Comparison of ENCODE assay signal across 15 mouse cellular contexts in genomic region chr8:78434340-78434739, GRCm38 (mm10). TPM values are rescaled to one million over a fixed set of nuclear protein-coding genes. Genes with fewer than 3 reads are reported as not detected.
DNase-seq lines count a peak whose midpoint lies in the region; ATAC-seq lines count a peak whose summit lies in the region.
"Had no signal": no experiment of that assay in that cellular context is flagged by ENCODE, and none has a peak within 500 bp of the region (broad histone marks: within the 10 kb centered on the region; RNA-seq: fewer than 3 reads in every experiment).

No protein-coding gene starts in this region.

- intact Hi-C loops in gastrocnemius, postnatal 14 days (cut with DNase I; ENCODE audit: low total_unique reads) = no loop called here

- no peak for ATAC-seq in neural tube, embryonic 11.5 days (ENCODE audit: insufficient read depth, low FRiP score, low TSS enrichment)
- ATAC-seq in midbrain, embryonic 11.5 days (ENCODE audit: low FRiP score) = no peak

- H3K27ac ChIP-seq in neural tube, embryonic 11.5 days (ENCODE audit: low read depth, low read length) = no peak overlapping the region
- no peak overlapping the region for H3K27ac ChIP-seq in midbrain, embryonic 11.5 days (ENCODE audit: low read depth, low read length)
- H3K27ac ChIP-seq: liver, embryonic 14.5 days; stomach, postnatal 0 days had no signal

- 0 out of 2 replicates have a peak, but pooled peaks cover 3% of the 10 kb centered on the region for H3K4me1 ChIP-seq in neural tube, embryonic 11.5 days (ENCODE audit: control insufficient read depth, insufficient read depth, low read length)
- peaks cover 12% of the 10 kb centered on the region for H3K4me1 ChIP-seq in midbrain, embryonic 11.5 days (ENCODE audit: control insufficient read depth, insufficient read depth, low read length)

- H3K27me3 ChIP-seq in neural tube, embryonic 11.5 days (ENCODE audit: control insufficient read depth, insufficient read depth, low read length) = peaks cover 93% of the 10 kb centered on the region
- peaks cover 89% of the 10 kb centered on the region for H3K27me3 ChIP-seq in midbrain, embryonic 11.5 days (ENCODE audit: control insufficient read depth, insufficient read depth, low read length)

- peak; percentile 24 for DNase-seq in embryo, embryonic 10.5 days (ENCODE audit: low spot score)
- DNase-seq in embryo, embryonic 10 days (ENCODE audit: low spot score) = no peak
- DNase-seq in neural tube, embryonic 11.5 days (ENCODE audit: low spot score) = no peak
- DNase-seq in neural tube, embryonic 10.5 days (ENCODE audit: extremely low spot score, low spot score) = no peak
- DNase-seq in midbrain, embryonic 11.5 days (ENCODE audit: low spot score, missing footprints) = peak; percentile 94
- no peak for DNase-seq in gastrocnemius, postnatal 14 days
- no peak for DNase-seq in right cerebral cortex, postnatal 10 days (ENCODE audit: low spot score in 2 of 2)
- DNase-seq in adrenal gland, adult (ENCODE audit: inconsistent age in 2 of 2, low spot score in 1 of 2) = no peak
- DNase-seq: adrenal gland, adult 2 months; heart, postnatal 14 days; kidney, postnatal 14 days; lung, postnatal 4 days had no signal

- no peaks in the 10 kb centered on the region for H3K9me3 ChIP-seq in neural tube, embryonic 11.5 days (ENCODE audit: control insufficient read depth, low read length)
- H3K9me3 ChIP-seq in midbrain, embryonic 11.5 days (ENCODE audit: control insufficient read depth, low read length) = no peaks in the 10 kb centered on the region

- no peaks in the 10 kb centered on the region for H3K36me3 ChIP-seq in neural tube, embryonic 11.5 days (ENCODE audit: control insufficient read depth, insufficient read depth, low read length)
- no peaks in the 10 kb centered on the region for H3K36me3 ChIP-seq in midbrain, embryonic 11.5 days (ENCODE audit: control insufficient read depth, insufficient read depth, low read length)

- 0 out of 2 replicates have a peak overlapping the region, but pooled peaks have one; percentile 1 for H3K4me2 ChIP-seq in neural tube, embryonic 11.5 days (ENCODE audit: low read depth)
- H3K4me2 ChIP-seq in midbrain, embryonic 11.5 days = peak overlapping the region; percentile 72

- H3K9ac ChIP-seq in neural tube, embryonic 11.5 days (ENCODE audit: low read length) = no peak overlapping the region
- H3K9ac ChIP-seq in midbrain, embryonic 11.5 days (ENCODE audit: low read length) = no peak overlapping the region
- H3K9ac ChIP-seq: liver, embryonic 14.5 days had no signal

- peak overlapping the region; percentile 43 for H3K4me3 ChIP-seq in neural tube, embryonic 11.5 days (ENCODE audit: low read depth, low read length)
- H3K4me3 ChIP-seq in midbrain, embryonic 11.5 days (ENCODE audit: low read depth, low read length) = peak overlapping the region; percentile 9; the same call in 1 of the 2 replicates

- WGBS in neural tube, embryonic 11.5 days = 2% methylated on average over 8 of the region's 8 CpGs
- under 1% methylated on average over 8 of the region's 8 CpGs for WGBS in midbrain, embryonic 11.5 days

RNA-seq across cellular contexts. Expression of gene Pou4f2, which starts 2.1 kb away (rescaled TPM):
- 2.7 and 3.3 TPM in 2 replicates for polyA plus RNA-seq in neural tube, embryonic 11.5 days (2014; fragmentation: Nextera tagmentation; extraction: Ambion mirVana)
- polyA plus RNA-seq in midbrain, embryonic 11.5 days (2014; fragmentation: Nextera tagmentation; extraction: Ambion mirVana) = 0.41 and 0.68 TPM in 2 replicates
- total RNA-seq in gastrocnemius, postnatal 14 days (2021) = not detected
- total RNA-seq: adrenal gland, adult 2 months; heart, postnatal 14 days; MEL had no signal
- polyA plus RNA-seq: adrenal gland, adult 2 months; liver, embryonic 14.5 days; stomach, postnatal 0 days had no signal

Comparison
In these comparisons a context has a peak if more than half of its experiments do, and no peak if none do; other contexts are left out.
1. DNase-seq: peak in embryo, embryonic 10.5 days (single experiment) and midbrain, embryonic 11.5 days (single experiment); none in embryo, embryonic 10 days (single experiment), neural tube, embryonic 11.5 days (single experiment), neural tube, embryonic 10.5 days (single experiment), gastrocnemius, postnatal 14 days (single experiment), right cerebral cortex, postnatal 10 days (0 of 2) and adrenal gland, adult (0 of 2).